Mouse (Mus musculus): ENCODE data around the gene Myo5a.
"Not testable (repeated sequence)": the region's sequence is repeated elsewhere in the genome, so short reads cannot be mapped to it uniquely, and the experiment has no call there.

Gene Myo5a

DNA sequence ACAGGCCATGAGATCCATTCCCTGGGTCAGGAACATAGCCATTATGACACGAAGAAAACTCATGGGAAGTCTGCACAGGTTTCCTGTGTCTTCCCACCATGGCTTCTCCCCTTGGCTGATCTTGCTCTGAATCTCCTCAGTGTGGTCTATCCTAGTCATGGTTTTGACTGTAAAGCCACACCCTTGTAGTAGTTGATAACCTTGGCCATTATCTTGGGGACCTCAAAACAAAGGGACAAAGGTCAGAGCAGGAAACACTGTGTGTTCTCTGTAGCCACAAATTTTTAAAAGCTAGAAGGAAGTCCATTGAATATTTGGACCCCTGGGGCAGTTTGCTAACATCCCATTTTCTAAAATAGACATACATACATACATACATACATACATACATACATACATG, 177.5 kb downstream of the Myo5a start:
- DNase-seq (ENCODE audit: low spot score in 2 of 2): no peak

DNA sequence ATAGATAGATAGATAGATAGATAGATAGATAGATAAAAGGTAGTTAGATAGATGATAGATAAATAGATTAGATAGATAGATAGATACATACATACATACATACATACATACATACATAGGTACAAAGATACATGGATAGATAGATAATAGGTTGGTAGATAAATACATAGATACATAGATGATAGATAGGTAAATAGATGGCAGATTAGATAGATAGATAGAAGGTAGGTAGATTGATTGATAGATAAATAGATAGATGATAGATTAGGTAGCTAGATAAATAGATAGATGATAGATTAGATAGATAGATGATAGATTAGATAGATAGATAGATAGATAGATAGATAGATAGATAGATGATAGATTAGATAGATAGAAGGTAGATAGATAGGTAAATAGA, 178.1 kb downstream of the Myo5a start:
- DNase-seq (ENCODE audit: low spot score in 2 of 2): no peak

DNA sequence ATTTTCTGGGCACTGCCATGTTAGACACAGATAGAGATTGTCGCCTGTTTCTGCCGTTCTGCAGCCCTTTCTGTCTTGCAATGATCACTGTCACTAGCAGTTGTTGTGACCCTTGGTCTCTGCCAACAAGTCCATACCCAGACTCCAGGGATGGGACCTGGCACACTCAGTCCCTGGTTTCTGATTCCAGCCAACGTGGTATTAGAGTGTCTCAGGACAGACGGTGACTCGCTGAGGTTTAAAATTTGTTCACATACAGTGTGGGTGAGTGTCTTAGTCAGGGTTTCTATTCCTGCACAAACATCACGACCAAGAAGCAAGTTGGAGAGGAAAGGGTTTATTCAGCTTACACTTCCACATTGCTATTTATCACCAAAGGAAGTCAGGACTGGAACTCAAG, 182.3 kb downstream of the Myo5a start:
- DNase-seq (ENCODE audit: low spot score in 2 of 2): not testable (repeated sequence)

DNA sequence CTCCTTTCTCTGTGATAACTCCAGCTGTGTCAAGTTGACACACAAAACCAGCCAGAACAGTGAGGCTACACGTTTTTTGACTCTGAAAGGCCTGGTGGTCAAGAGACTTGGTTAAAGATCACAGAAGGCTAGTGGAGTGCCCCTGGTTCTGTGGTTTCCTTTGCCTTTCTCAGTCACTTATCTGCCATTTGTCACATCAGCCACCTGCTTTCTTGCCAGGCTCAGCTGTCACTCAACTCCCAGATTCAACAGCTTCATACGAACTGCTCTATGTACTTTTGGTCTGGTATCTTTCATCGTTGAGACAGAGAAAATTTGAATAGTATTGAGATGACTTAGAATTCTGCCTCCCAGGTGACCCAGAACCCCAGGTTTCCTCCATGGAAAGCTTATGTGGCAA, 183.0 kb downstream of the Myo5a start:
- DNase-seq (ENCODE audit: low spot score in 2 of 2): no peak

DNA sequence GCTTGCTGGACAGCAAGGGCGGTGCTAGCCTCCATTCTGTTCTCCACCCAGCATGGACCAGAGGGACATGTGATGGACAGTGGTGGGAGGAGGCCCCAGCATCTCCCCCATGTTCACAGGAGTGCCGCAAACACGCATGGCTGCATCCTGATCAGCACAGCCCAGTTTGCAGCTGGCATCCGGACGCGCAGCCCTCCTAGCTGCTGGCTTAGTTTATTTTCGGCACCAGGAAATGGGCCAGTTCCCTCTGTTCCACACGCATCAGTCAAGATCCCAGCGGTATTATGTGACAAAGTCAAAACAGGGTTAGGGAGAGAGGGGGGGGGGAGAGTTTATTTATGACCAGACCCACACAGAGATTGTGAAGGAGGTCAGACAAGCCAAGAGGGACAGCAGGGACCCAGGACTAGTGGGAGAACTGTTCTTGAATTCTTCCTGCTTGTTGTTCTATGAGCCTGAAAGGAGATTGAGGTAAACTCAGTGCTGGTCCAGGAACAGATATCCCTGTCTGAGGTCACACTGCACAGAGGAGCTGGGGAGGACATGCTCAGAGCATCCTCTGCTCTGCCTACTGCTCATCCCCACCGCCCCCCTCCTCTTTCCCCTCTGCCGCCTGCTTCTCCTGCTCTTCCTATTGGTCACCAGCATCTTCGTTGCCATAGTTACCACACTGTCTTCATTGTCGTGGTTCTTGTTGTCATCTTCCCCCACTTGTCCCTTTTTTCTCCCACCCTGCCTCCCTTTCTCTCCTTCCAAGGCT, 183.6 kb downstream of the Myo5a start:
- peak in 1 of 2 experiments; percentile 38 for DNase-seq (ENCODE audit: low spot score in 2 of 2)

DNA sequence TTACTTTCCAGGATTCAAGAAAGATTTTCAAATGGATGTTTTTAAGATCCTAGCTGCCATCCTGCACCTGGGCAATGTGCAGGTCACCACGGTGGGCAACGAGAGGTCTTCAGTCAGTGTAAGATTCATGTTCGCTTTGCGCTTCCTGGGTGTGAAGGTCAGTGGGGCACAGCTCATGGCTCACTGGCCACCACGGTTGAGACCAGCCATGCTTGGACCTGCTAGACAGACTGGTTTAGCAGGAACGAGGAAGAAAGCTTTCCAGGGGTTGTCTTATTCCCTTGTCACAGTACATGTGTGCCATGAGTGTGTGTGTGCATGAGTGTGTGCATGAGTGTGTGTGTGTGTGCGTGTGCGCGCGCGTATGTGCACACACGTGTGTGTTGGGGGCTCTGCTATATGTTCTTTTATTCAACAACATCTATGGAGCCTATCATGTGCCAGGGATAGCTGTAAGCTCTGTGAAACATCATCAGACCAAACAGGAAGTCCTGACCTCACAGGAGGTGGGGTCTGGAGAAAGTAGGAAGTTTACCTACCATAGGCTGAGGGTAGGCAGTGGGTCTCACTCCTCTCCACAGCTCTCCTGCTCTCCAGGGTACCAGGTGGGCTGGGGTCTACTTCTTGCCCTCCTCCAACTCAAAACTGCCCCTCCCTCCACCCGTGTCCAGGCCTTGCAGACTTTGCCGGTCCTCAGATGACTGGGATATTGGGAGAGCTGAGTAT, 185.2 kb downstream of the Myo5a start:
- DNase-seq (ENCODE audit: low spot score in 2 of 2): no peak

DNA sequence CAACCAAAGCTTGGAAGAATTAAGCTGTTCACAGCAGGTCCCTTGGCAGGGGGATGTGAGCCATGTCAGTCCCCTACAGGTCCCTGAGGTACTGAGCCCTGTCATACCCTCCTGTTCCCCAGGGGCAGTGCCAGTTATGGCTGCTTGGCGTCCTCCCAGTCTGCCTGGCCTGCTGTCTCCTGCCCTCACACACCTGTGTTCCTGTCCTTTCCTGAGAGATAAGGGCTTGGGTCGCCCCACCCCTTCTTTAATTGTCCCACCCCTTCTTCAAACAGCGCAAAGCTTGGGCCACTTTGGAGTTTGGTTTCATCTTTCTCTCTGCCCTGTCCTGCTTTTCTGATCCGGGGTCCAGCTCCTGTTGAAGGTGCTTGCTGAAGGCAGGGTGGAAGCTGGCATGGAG, 188.0 kb downstream of the Myo5a start:
- DNase-seq (ENCODE audit: low spot score in 2 of 2): no peak

DNA sequence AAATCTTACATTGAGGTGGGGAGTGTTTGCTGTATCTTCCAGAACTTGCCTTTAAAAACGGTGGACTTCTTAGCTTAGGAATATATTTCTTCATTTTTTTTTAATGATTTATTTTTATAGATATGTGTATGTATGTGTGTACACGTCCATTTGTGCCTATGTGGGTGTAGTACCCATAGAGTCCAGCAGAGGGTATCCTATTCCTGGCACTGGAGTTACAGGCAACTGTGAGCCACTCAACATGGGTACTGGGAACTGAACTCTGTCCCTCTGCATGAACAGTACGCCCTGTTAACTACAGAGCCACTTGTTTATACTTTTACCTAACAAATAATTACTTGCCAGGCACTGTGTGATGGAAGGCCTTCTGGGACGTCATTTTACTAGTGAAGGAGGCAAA, 188.8 kb downstream of the Myo5a start:
- no peak for DNase-seq (ENCODE audit: low spot score in 2 of 2)

DNA sequence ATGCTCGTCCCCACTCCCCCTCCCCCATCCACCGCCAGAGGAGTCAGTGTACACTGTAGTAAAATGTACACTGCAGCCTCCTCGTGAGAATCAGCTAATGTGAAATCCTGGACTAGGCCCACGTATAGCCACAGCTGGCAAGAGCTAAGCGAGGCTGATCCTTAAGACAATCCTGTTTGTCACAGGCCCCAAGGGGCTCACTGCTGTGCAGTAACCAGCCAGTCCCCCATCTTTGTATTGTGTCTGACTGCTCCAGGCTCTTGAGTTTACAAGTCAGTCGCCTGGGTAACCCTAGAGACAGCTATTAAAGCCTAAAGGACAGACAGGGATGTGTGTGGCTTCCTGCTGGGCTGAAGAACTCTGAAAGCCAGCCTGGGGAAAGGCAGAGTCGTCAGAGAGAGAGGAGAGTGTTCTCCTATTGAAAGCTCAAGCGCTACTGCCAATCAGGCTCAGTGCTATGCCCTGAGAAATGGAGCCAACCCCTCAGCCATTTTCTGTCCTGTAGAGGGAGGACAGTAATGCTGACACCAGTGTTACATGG, 190.6 kb downstream of the Myo5a start:
- DNase-seq (ENCODE audit: low spot score in 2 of 2): no peak

DNA sequence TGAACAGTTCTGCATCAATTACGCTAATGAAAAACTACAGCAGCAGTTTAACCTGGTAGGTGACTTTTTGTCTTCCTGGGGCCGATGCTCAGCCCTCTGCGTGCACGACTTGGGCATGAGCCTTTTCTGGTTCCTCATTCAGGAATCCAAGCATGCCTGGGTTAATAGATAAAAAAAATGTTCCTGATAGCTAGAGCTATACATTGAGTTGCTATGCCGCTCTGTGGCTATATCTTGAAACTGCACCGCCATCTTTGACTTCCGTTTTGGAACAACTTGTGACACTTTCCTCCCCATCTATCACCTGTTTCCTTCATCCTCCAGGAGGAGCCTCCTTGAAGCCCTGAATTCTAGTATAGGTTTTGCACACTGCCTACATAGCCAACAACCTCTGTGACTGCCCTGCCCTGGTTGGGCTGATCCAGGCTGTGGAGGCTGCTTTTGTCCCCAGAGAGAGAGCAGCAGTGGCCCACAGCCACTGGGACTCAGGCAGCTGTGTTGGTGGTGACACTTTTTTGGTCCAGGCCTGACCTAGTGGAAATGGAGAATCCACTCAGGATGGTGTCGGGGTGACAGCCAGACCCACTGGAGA, 191.5 kb downstream of the Myo5a start:
- no peak for DNase-seq (ENCODE audit: low spot score in 2 of 2)

DNA sequence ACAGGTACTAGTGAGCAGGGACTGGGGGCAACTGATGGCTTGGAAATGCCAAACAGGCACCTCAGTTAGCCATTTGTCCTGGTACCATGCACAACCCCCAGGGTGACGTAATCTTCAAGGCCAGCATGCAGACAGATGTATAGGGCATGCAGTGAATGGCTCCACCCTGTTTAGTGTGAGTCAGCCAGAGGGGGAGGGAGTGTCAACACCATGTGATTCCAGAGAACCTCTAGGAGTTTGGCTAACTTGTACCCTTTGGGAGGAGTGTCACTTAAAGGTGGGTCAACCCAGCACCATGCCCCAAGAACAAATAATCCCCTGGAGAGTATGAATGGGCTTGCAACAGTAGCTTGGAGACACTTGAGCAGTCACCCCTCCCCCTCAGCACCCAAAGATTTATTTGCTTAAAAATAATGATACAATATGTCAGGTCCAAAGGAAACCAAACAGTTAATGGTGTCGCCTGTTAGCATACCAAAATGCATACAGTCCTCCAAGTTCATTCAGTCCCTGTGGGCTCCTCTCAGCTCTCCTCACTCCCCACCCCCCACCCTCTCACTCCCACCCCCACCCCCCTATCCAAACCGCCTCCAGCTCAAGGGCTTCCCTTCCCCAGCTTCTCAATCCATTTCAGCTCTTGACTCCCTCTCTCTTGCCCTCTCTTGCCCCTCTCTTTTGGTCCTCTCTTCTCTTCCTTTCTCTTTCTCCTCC, 193.3 kb downstream of the Myo5a start:
- no peak for DNase-seq (ENCODE audit: low spot score in 2 of 2)

DNA sequence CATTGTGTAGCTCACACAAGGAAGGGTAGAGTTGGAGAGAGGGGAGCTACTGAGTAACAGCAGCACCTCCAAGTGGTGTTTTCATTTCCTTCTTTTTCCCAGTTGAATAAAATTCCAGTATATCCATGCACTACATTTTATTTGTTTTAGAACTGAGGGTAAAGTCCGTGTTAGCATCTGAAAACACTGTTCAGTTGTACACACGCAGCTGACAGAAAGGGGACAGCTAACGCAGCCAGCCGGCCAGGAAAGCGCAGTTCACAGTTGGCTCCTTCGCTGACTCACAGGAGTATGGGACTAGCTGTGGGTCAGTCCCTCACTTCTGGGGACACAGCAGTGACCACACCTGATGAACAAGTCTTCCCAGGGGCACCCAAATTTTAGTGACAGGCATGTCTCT, 196.3 kb downstream of the Myo5a start:
- no peak for DNase-seq (ENCODE audit: low spot score in 2 of 2)

DNA sequence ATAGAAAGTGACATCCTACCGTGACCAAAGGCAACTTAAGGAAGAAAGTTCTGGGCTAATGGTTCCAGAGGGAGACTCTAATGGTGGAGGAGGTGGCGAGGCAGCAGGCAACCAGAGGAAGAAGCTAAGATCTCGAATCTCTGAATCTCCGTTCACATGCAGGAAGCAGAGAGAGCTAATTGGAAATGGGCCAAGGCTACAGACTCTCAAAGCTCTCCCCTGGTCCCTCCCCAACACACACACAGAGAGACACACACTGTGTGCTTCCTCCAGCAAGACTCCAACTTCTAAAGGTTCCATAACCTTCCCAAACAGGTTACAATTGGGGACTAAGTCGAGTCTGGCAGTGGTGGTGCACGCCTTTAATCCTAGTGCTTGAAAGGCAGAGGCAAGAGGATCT, 199.6 kb downstream of the Myo5a start:
- no peak for DNase-seq (ENCODE audit: low spot score in 2 of 2)

DNA sequence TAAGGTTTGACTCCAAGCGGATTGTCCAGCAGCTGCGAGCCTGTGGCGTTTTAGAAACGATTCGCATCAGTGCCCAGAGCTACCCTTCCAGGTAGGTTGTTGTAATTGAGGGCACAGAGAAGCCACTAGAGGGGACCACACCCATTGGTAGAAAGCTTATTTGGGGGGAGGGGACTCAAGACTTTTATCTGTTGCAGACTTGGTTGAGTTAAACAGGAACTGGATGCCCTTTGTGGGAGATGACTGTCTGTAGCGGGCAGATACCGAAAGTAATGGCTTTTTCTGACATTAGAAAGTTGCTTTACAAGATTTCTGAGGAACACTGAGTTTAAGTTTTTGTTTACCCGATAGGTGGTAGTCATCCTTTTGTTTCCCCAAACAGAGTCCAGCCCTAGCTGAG, 200.7 kb downstream of the Myo5a start:
- no peak for DNase-seq (ENCODE audit: low spot score in 2 of 2)
